ENCODE assay signal across 8 mouse cellular contexts in the genomic region with DNA sequence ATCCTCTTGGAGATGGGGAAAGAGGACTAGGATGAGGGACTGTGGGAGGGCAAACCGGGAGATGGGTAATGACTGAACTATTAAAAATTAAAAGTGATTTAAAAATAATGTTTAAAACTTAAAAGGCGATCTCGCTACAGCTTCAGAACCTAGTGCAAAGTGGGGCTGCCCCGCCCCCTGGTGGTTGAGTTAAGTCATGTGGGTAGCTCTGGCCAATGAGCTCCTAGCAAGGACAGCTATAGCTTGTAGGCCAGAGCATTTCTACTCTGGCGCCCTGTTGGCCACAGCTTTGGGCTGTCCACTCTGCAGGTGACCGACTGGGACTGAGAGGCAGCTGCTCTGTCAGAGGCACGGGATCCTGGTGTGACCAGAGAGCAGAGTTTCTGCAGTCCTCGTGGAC. TPM values are rescaled to one million over a fixed set of nuclear protein-coding genes. Genes with fewer than 3 reads are reported as not detected.
DNase-seq lines count a peak whose midpoint lies in the region; ATAC-seq lines count a peak whose summit lies in the region.

No protein-coding gene starts in this region.

- H3K4me3 ChIP-seq in hindbrain, embryonic 10.5 days = 0 out of 2 replicates have a peak overlapping the region, but pooled peaks have one; percentile 13
- H3K4me3 ChIP-seq in lung, embryonic 16.5 days (ENCODE audit: low read length) = no peak overlapping the region

- H3K9ac ChIP-seq in lung, embryonic 16.5 days (ENCODE audit: low read length) = peak overlapping the region; percentile 10; the same call in 1 of the 2 replicates

- 0 out of 2 replicates have a peak overlapping the region, but pooled peaks have one; percentile 14 for H3K4me2 ChIP-seq in lung, embryonic 16.5 days (ENCODE audit: low read depth, low read length)

- H3K27me3 ChIP-seq in hindbrain, embryonic 10.5 days (ENCODE audit: insufficient read depth, poor library complexity, severe bottlenecking) = no peaks in the 10 kb centered on the region; the same call in 1 of the 2 replicates
- H3K27me3 ChIP-seq in lung, embryonic 16.5 days (ENCODE audit: control insufficient read depth, insufficient read depth, low read depth, low read length) = no peaks in the 10 kb centered on the region

- H3K4me1 ChIP-seq in hindbrain, embryonic 10.5 days (replicated peaks) = peaks cover 33% of the 10 kb centered on the region
- H3K4me1 ChIP-seq in lung, embryonic 16.5 days (replicated peaks; ENCODE audit: control insufficient read depth, insufficient read depth, low read length) = no peaks in the 10 kb centered on the region

- peak; percentile 92 for ATAC-seq in frontal cortex, adult (ENCODE audit: low TSS enrichment)
- peak; percentile 93 for ATAC-seq in lung, embryonic 16.5 days (ENCODE audit: low read depth)

- H3K9me3 ChIP-seq in hindbrain, embryonic 10.5 days = no peaks in the 10 kb centered on the region
- no peaks in the 10 kb centered on the region for H3K9me3 ChIP-seq in lung, embryonic 16.5 days (ENCODE audit: control insufficient read depth, low read length)

- peak overlapping the region; percentile 42; the same call in 1 of the 2 replicates for H3K27ac ChIP-seq in hindbrain, embryonic 10.5 days
- no peak overlapping the region for H3K27ac ChIP-seq in lung, embryonic 16.5 days (ENCODE audit: low read length)

- peak; percentile 89 for DNase-seq in Muller cell, postnatal 12 days (ENCODE audit: inconsistent ontology term)
- peak; percentile 86 for DNase-seq in cerebellum, adult 9-10 months
- DNase-seq in hindbrain, embryonic 10.5 days (ENCODE audit: low spot score) = peak; percentile 79
- DNase-seq in layer of hippocampus, adult 9-11 months = peak; percentile 81
- peak; percentile 77 for DNase-seq in ovary, postnatal 14 days (ENCODE audit: low spot score)
- peak; percentile 55 to 88 for DNase-seq in thymus, postnatal 10 days (ENCODE audit: low spot score in 2 of 2)

- no peaks in the 10 kb centered on the region for H3K36me3 ChIP-seq in hindbrain, embryonic 10.5 days
- no peaks in the 10 kb centered on the region for H3K36me3 ChIP-seq in lung, embryonic 16.5 days (ENCODE audit: control insufficient read depth, insufficient read depth, low read length)

- 5% methylated on average over 8 of the region's 8 CpGs for WGBS in hindbrain, embryonic 10.5 days
- WGBS in lung, embryonic 16.5 days = 4% methylated on average over 8 of the region's 8 CpGs

RNA-seq across cellular contexts. Expression of a gene that starts 9.8 kb away (rescaled TPM):
- 3.7 and 4.1 TPM in 2 replicates for polyA plus RNA-seq in hindbrain, embryonic 10.5 days (2016; fragmentation: Nextera tagmentation; extraction: Ambion mirVana)
- 1.9 and 2.1 TPM in 2 replicates for polyA plus RNA-seq in lung, embryonic 16.5 days (2015; fragmentation: Nextera tagmentation; extraction: Ambion mirVana)

RNA-seq across cellular contexts. Expression of a gene that starts 53.9 kb away (rescaled TPM):
- polyA plus RNA-seq in hindbrain, embryonic 10.5 days (2016; fragmentation: Nextera tagmentation; extraction: Ambion mirVana) = 9.7 and 11.4 TPM in 2 replicates
- polyA plus RNA-seq in lung, embryonic 16.5 days (2015; fragmentation: Nextera tagmentation; extraction: Ambion mirVana) = 25.2 and 27.7 TPM in 2 replicates
